Mouse (Mus musculus): Measurements from ENCODE around the gene Piezo1. TPM values are rescaled to one million over a fixed set of nuclear protein-coding genes. Genes with fewer than 3 reads are reported as not detected.
"Not testable (repeated sequence)": the region's sequence is repeated elsewhere in the genome, so short reads cannot be mapped to it uniquely, and the experiment has no call there.

The Piezo1 gene
- total RNA-seq (2015) (27.4 and 34.6 TPM in 2 replicates), total RNA-seq (2017) (30.0 and 35.9 TPM in 2 replicates)

GRCm38 (mm10) chr8:122551265-122552051 is at the start of gene Piezo1:
Piezo1 (minus strand) TSS chr8:122551329.
- peak; percentile 66 for ATAC-seq (ENCODE audit: poor library complexity, severe bottlenecking)

- no peak for ATAC-seq (ENCODE audit: poor library complexity, severe bottlenecking)
These were observed 49.5 kb upstream of the Piezo1 start for GRCm38 (mm10) chr8:122600666-122601065.

DNA sequence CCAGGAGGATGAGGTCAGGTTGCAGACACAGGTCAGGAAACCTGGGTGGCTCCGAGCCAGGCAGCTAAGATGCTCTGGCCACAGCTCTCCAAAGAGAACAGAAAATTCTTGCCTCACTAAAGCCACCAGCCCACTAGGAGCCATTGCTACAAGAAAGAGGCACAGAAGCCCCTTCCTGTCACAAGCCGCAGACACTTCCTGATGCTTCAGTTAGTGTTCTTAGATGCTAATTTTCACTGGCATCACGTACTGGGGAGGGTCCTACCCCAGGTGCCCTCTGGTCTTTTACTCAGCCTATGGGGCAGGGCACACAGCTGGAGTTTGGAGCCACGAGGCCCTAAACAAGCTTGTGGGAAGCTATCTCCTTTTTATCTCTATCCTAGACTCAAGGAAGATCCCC is 44.9 kb upstream of the Piezo1 start:
- ATAC-seq (ENCODE audit: poor library complexity, severe bottlenecking) = peak; percentile 19

DNA sequence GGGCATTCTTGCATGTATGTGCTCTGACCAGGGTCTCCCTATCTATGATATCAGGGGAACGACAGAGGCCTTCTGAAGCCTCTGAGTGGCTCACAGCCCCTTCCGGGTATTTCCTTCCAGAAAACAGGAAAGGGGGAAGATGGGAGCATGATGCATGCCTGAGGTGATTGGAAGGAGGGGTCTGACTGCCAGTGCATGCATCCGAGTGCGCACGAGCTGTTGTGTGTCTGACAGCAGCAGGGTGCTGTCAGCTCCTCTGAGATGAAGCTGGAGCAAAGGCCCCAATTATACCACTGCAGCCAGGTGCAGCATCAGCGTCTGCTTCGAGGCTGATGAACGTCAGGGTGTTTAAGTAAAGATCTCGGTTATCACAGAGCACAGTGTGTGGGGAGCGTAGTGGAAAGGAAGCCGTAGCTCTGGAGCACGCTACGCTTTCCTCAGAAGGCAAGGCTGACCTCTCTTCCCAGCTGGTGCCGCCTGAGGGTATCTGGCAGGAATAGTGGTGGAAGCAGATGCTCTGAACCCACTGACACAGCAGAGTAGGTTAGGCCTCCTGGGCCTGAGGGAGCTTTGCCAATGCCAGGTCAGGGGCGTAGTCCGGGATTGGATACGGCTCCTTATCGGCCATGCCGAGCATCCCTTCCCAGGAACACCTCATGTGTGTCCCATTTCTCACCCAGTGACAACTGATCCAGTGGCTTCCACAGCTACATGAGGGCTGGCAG is 42.8 kb upstream of the Piezo1 start:
- ATAC-seq (ENCODE audit: poor library complexity, severe bottlenecking) = no peak

- ATAC-seq (ENCODE audit: poor library complexity, severe bottlenecking) = peak; percentile 81
These were observed 42.1 kb upstream of the Piezo1 start for GRCm38 (mm10) chr8:122593240-122593639.

DNA sequence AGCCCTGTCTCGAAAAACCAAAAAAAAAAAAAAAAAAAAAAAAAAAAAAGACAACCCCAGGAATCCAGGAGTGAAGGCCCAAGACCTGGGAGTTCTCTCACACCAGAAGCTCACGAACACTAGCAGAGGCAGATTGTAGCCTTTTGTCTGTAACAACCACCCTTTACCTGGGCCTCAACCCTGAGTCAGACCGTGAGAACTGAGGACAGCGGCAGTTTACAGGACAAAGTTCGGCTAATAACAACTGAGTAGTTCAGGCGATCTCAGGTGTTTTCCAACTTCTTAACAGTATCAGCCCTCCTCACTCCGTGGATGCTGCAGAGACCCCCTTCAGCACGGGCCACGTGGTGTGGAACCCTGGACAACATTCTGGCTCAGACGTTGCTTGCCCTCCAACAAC is 35.6 kb upstream of the Piezo1 start:
- no peak for ATAC-seq (ENCODE audit: poor library complexity, severe bottlenecking)

- ATAC-seq (ENCODE audit: poor library complexity, severe bottlenecking) = no peak
These were observed 35.0 kb upstream of the Piezo1 start for GRCm38 (mm10) chr8:122586171-122586570.

GRCm38 (mm10) chr8:122585411-122585891 is 34.3 kb upstream of the Piezo1 start:
- peak; percentile 36; the same call in 1 of the 2 replicates for ATAC-seq (ENCODE audit: poor library complexity, severe bottlenecking)

GRCm38 (mm10) chr8:122584981-122585380 is 33.9 kb upstream of the Piezo1 start:
- ATAC-seq (ENCODE audit: poor library complexity, severe bottlenecking) = no peak

GRCm38 (mm10) chr8:122580926-122581325 is 29.8 kb upstream of the Piezo1 start:
- ATAC-seq (ENCODE audit: poor library complexity, severe bottlenecking) = no peak

DNA sequence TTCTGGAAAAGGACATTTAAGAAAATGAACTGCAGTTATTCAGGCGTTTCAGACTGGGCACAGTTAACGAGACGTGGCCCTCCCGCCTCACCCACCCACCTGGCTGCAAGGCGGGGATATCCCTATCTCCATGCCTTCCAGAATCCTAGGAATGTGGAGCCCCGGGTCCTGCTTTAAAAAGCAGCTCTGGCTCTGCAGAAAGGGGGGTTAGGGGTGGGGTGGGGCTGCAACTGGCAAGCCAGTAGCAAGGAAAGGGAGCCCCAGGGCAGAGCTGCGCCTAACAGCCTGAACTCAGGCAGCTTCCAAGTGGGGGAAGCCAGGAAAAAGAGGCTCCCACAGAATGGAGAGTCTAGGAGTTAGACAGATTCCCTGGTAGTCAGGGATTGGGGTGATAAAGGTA is 28.1 kb upstream of the Piezo1 start:
- ATAC-seq (ENCODE audit: poor library complexity, severe bottlenecking) = no peak

- no peak for ATAC-seq (ENCODE audit: poor library complexity, severe bottlenecking)
These were observed 26.0 kb upstream of the Piezo1 start for GRCm38 (mm10) chr8:122577116-122577515.

- peak; percentile 90 for ATAC-seq (ENCODE audit: poor library complexity, severe bottlenecking)
These were observed 25.5 kb upstream of the Piezo1 start, which contains the start of gene Aprt for GRCm38 (mm10) chr8:122576648-122577022. Aprt (minus strand) TSS chr8:122576909.

DNA sequence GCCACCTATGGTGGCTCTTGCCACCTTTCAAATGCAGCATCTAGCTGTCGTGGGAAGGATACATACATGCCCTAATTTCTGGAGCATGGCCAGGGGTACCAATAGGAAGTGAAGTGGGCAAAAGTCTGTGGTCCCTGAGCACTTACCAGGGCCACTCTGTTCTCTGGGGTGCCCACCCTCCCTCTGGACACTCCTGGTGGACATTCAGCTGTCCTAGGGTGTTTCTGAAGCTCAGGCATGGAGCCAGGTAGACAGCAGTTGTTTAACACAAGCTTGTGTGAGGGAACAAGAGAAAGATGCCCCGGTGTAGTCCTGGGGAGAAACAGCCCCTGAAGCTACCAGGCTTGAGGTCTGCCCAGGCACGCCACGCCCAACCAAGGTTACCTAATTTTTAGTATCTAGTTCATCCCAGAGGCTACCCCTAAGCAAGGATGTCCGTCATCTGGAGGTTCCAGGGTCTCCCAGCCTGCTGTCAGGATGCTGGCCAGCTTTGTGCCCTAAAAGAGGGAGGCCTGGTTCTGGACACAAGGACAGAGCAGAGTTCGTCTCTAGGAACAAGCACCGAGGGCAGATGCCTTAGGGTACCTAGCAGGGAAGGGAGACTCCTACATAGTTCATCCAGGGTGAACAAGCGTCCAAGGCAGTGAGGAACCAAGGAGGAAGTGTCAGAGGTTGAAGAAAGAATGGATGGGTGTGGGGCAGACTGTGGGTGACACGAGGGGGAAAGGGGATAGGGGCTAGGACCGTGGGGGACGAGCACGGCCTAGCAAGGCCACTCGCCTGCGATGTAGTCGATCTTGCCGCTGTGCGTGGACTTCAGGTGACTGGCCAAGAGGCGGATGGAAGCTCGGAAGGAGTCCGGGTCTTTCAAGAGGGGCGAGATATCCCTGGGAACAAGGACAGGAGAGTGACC is 24.9 kb upstream of the Piezo1 start:
- peak; percentile 30 for ATAC-seq (ENCODE audit: poor library complexity, severe bottlenecking)

DNA sequence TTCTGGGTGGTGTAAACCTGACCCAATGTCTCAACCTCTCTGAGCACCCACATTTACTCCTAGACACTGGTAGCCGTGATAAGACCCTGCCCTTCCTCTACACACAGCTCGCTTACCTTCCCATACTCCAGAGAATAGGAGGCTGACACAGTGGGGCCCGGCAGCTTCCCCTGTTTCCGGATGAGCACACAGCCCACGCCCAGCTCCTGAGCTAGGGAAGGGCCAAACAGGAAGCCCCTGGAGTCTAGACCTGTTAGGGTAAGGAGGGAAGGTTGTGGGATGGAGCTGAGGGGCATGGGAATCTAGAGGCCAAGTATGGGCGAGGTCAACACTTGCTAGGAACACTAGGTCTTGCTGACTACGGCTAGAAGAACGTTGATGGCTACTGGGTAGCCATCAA is 24.2 kb upstream of the Piezo1 start:
- ATAC-seq (ENCODE audit: poor library complexity, severe bottlenecking) = peak; percentile 2; the same call in 1 of the 2 replicates

DNA sequence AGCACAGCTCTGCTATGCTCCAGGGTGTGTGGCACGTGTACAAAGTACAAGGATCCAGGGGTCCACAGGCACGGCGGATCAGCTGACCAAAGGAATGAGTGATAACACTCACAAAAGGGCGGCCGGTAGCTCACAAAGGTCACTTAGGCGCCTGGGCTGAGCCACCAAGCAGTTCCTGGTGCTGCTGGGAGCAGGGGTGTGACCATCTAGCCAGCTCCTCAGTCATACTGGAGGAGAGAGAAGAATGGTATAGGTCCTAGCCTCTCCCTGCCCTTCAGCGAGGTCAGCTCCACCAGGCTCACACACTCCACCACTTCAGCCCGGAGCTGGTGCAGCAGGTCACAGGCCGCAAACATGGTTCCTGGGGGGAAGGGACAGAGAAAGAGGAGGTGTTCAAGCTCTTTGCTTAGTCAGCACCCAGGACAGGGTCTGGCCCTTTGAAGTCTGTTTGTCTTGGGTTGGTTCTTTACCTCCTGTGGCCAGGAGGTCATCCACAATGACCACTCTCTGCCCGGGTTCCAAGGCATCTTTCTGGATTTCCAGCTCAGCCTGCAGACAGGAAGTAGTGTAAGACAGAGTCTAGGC is 23.6 kb upstream of the Piezo1 start:
- no peak for ATAC-seq (ENCODE audit: poor library complexity, severe bottlenecking)

GRCm38 (mm10) chr8:122574264-122574663 is 23.1 kb upstream of the Piezo1 start:
- no peak for ATAC-seq (ENCODE audit: poor library complexity, severe bottlenecking)

GRCm38 (mm10) chr8:122573577-122573976 is 22.4 kb upstream of the Piezo1 start:
- ATAC-seq (ENCODE audit: poor library complexity, severe bottlenecking) = no peak

DNA sequence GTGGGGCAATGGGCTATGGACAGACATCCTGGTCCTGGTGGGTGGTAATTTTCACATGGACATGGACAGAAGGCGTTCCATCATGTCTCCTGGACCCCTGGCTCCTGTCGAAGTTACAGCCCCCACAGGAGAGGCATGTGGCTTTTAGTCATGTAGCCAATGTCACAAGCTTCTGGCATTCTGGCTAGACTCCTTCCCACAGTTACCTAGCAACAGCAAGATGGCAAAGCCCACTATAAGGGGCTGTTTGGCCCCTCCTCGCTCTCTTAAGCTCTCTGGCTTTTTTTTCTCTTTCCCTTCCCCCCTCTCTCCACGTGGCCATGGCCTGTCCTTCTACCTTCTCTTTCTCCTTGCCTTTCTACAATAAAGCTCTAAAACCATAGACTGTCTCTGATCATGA is 22.0 kb upstream of the Piezo1 start:
- not testable (repeated sequence) for ATAC-seq (ENCODE audit: poor library complexity, severe bottlenecking)

GRCm38 (mm10) chr8:122572751-122573150 is 21.6 kb upstream of the Piezo1 start:
- no peak for ATAC-seq (ENCODE audit: poor library complexity, severe bottlenecking)

Measured in megakaryocyte, adult 5-6 weeks (primary cell).